Mouse (Mus musculus): ENCODE results near the gene Gm10837.

Gm10837 gene

DNA sequence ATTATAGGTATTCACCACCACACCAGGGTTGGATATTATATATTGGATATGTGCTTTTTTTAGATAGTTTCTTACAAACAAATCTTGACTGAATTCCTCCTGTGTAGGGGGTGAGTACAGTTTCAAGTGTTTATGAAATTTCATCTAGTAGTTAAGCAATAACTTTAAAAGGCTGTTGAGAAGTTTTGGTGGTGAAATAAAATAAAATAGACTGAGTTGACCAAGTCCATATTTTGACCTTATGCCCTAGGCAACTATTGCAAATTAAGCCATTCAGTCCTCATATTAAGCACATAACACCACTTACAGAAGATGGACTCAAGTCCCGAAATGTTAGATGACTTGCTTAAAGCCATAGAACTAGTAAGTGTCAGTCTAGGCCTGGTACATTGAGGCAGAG lies 45.6 kb downstream of the Gm10837 start:
- no peak for DNase-seq
